Mouse (Mus musculus): ENCODE results near the gene Cdh12. TPM values are rescaled to one million over a fixed set of nuclear protein-coding genes. Genes with fewer than 3 reads are reported as not detected.
A peak's percentile ranks its signal among the peaks of the same experiment; 100 is the strongest.

Gene Cdh12
- polyA plus RNA-seq (2014; fragmentation: Nextera tagmentation; extraction: Ambion mirVana): 1.3 and 1.4 TPM in 2 replicates

DNA sequence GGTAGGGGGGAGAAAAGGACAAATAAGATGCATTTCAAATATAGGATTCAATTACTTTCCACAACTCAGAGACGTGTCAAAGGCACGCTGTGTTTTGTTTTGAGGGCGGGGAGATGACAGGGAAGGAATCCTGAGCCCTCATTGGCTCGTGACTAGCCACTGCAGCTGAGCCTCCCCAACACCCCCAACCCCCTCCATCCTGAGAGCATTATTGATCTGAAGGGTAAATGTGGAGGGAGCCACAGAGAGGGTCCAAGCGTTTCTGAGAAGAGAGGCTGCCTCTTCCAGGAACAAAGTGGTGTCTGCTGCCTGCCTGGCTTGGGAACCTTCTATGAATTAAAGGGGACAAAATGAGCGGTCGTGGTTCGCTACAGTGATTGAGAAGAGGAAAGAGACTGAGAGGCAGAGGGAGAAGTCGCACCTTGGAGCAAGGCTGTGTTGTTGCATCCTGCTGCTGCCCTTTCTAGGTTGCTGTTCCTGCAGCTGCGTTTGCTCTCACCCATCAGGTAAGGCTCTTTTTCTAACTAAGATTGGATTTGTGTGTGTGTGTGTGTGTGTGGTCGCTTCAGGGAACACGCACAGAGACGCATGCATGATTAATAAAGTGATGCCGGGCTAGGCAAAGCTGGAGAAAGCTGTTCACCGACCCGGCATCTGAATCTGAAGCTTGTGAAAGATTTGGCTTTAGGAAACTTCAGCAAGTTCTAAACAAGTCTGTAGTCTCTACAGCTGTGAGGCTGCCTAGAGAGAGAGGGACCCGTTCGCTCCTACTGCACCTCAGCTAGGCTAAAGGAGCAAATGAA, at the start of gene Cdh12:
Cdh12 (plus strand) TSS at position 405 of the 803 bp plus-strand sequence.
- Histone ChIP-seq H3K36me3 (ENCODE audit: control insufficient read depth, insufficient read depth, low read length) (no peaks in the 10 kb centered on the region), H3K9ac (replicated peaks; ENCODE audit: low read depth, low read length) (0 out of 2 replicates have a peak within 1 kb of the TSS, but pooled peaks have one; percentile 21), H3K9me3 (ENCODE audit: control insufficient read depth, low read depth, low read length) (no peaks in the 10 kb centered on the region), H3K4me1 (ENCODE audit: control insufficient read depth, insufficient read depth, low read length) (no peaks in the 10 kb centered on the region), H3K27me3 (ENCODE audit: control insufficient read depth, insufficient read depth, low read length) (no peaks in the 10 kb centered on the region), H3K4me3 (ENCODE audit: low read depth, low read length) (peak within 1 kb of the TSS; percentile 31), H3K4me2 (replicated peaks; ENCODE audit: low read depth, low read length) (peak within 1 kb of the TSS; percentile 60), H3K27ac (ENCODE audit: low read length) (no peak within 1 kb of the TSS)
- 5% methylated on average over 18 of the region's 18 CpGs for WGBS
- ATAC-seq (ENCODE audit: insufficient number of reproducible peaks, insufficient read depth, low FRiP score, low read depth): no peak

DNA sequence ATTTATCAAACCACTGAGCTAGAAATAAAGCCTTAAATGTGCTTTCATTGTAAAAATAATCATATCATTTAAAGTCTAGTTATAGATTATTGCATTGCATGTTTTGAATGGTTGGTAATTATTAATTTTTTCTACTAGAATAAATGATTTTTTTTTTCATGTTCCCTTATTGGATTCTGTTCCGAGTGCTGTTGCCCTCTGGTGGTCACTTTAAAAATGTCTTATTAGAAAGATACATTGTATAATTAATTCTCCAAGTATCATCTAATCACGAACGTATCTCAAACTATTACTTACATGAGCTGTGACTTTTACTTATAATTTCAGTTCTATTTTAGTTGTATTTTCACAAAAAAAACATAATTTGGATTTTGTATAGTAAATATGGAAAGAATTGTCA, 45.5 kb upstream of the Cdh12 start:
- Histone ChIP-seq H3K4me2 (replicated peaks; ENCODE audit: low read depth, low read length) (no peak overlapping the region), H3K4me1 (ENCODE audit: control insufficient read depth, insufficient read depth, low read length) (no peaks in the 10 kb centered on the region), H3K9me3 (ENCODE audit: control insufficient read depth, low read depth, low read length) (no peaks in the 10 kb centered on the region), H3K9ac (replicated peaks; ENCODE audit: low read depth, low read length) (no peak overlapping the region), H3K4me3 (ENCODE audit: low read depth, low read length) (no peak overlapping the region), H3K27ac (ENCODE audit: low read length) (no peak overlapping the region), H3K27me3 (ENCODE audit: control insufficient read depth, insufficient read depth, low read length) (no peaks in the 10 kb centered on the region), H3K36me3 (ENCODE audit: control insufficient read depth, insufficient read depth, low read length) (no peaks in the 10 kb centered on the region)
- ATAC-seq (ENCODE audit: insufficient number of reproducible peaks, insufficient read depth, low FRiP score, low read depth): no peak
- WGBS: 42% methylated on average over 3 of the region's 3 CpGs

DNA sequence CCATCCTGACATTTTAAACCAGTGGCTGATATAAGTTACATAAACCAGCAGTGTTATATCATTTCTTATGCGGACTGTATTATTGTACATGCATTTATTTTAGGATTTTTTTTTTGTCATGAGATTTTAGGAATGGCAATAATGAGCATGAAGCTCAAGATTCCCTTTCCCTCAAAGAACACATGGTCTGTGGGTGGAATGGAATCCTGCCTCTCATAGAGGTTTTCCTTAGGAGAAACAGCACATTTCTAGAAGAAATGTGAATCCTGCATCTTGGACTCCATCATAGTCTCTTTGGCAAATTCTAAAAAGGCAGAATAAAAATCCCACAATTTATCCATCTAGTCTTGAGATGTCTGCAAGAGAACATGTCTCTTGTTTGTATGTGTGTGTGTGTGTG, 35.7 kb upstream of the Cdh12 start:
- ATAC-seq (ENCODE audit: insufficient number of reproducible peaks, insufficient read depth, low FRiP score, low read depth): no peak
- H3K4me2 ChIP-seq (replicated peaks; ENCODE audit: low read depth, low read length): no peak overlapping the region
- H3K4me3 ChIP-seq (ENCODE audit: low read depth, low read length): no peak overlapping the region
- no peaks in the 10 kb centered on the region for H3K36me3 ChIP-seq (ENCODE audit: control insufficient read depth, insufficient read depth, low read length)
- H3K4me1 ChIP-seq (ENCODE audit: control insufficient read depth, insufficient read depth, low read length): no peaks in the 10 kb centered on the region
- H3K27ac ChIP-seq (ENCODE audit: low read length): no peak overlapping the region
- H3K27me3 ChIP-seq (ENCODE audit: control insufficient read depth, insufficient read depth, low read length): no peaks in the 10 kb centered on the region
- no peak overlapping the region for H3K9ac ChIP-seq (replicated peaks; ENCODE audit: low read depth, low read length)
- WGBS: 76% methylated on average over 1 of the region's 1 CpGs
- H3K9me3 ChIP-seq (ENCODE audit: control insufficient read depth, low read depth, low read length): no peaks in the 10 kb centered on the region

DNA sequence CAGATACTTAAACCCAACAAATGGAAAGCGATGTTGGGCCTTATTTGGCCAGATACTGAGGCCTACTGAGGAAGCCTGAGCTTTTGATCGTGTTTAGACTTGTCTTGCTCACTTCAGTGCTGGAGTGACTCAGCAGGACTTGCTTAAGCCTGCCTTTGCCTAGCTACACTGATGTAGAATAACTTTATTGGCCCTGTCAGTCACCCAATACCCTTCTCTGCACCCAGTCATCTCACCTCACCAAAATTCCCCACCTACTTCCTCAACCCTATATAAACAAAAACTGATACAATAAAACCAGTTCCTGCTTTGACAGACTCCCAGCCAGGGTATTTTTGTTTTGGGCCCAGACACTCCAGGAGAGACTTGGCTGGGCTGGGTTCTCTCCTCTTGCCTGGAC, 12.7 kb upstream of the Cdh12 start:
- Histone ChIP-seq H3K4me3 (ENCODE audit: low read depth, low read length) (no peak overlapping the region), H3K27ac (ENCODE audit: low read length) (no peak overlapping the region), H3K4me2 (replicated peaks; ENCODE audit: low read depth, low read length) (no peak overlapping the region), H3K4me1 (ENCODE audit: control insufficient read depth, insufficient read depth, low read length) (no peaks in the 10 kb centered on the region), H3K36me3 (ENCODE audit: control insufficient read depth, insufficient read depth, low read length) (no peaks in the 10 kb centered on the region), H3K27me3 (ENCODE audit: control insufficient read depth, insufficient read depth, low read length) (no peaks in the 10 kb centered on the region), H3K9me3 (ENCODE audit: control insufficient read depth, low read depth, low read length) (no peaks in the 10 kb centered on the region), H3K9ac (replicated peaks; ENCODE audit: low read depth, low read length) (no peak overlapping the region)
- ATAC-seq (ENCODE audit: insufficient number of reproducible peaks, insufficient read depth, low FRiP score, low read depth): no peak
- WGBS: 51% methylated on average over 2 of the region's 2 CpGs

DNA sequence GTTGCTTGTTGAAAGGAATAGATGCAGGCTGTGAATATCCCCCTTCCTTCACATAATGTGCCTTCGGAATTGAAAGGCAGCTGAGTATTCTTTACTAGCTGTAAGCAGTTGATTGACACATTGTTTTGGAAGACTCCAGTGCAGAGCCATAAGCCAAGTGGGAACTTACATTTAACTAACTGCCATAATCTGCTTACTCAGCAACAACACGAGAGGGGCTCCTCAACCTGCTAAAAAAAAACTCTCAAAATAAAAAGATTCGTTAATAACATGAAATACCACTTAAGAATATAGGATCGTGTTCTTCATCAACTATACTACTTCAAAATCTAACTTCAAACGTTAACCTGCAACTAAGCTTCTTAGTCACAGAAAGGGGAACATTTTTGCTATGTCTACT, 1.5 kb downstream of the Cdh12 start:
- H3K9me3 ChIP-seq (ENCODE audit: control insufficient read depth, low read depth, low read length): no peaks in the 10 kb centered on the region
- 60% methylated on average over 5 of the region's 5 CpGs for WGBS
- H3K27me3 ChIP-seq (ENCODE audit: control insufficient read depth, insufficient read depth, low read length): no peaks in the 10 kb centered on the region
- H3K4me3 ChIP-seq (ENCODE audit: low read depth, low read length): no peak overlapping the region
- H3K36me3 ChIP-seq (ENCODE audit: control insufficient read depth, insufficient read depth, low read length): no peaks in the 10 kb centered on the region
- no peaks in the 10 kb centered on the region for H3K4me1 ChIP-seq (ENCODE audit: control insufficient read depth, insufficient read depth, low read length)
- no peak overlapping the region for H3K27ac ChIP-seq (ENCODE audit: low read length)
- H3K9ac ChIP-seq (replicated peaks; ENCODE audit: low read depth, low read length): no peak overlapping the region
- H3K4me2 ChIP-seq (replicated peaks; ENCODE audit: low read depth, low read length): no peak overlapping the region
- no peak for ATAC-seq (ENCODE audit: insufficient number of reproducible peaks, insufficient read depth, low FRiP score, low read depth)

DNA sequence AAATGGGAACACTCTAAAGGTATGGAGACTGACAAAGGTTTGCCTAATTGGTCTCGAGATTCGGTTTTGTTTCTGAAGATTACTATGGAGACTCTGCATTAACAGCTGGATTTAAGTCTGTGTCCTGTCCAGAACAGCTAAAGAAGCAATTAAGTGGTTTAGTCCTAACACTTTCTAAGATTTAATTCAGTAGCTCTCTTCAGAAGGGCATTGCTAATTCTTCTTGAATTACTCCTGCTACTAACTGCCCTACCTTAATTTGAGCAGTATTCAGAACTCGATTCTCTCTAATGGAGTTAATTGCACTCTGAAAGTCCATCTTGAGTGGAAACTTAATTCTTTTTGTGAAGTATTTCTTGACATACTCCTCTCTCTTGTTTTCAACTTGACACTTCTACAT, 9.4 kb downstream of the Cdh12 start:
- WGBS: 69% methylated on average over 3 of the region's 3 CpGs
- no peak overlapping the region for H3K4me3 ChIP-seq (ENCODE audit: low read depth, low read length)

DNA sequence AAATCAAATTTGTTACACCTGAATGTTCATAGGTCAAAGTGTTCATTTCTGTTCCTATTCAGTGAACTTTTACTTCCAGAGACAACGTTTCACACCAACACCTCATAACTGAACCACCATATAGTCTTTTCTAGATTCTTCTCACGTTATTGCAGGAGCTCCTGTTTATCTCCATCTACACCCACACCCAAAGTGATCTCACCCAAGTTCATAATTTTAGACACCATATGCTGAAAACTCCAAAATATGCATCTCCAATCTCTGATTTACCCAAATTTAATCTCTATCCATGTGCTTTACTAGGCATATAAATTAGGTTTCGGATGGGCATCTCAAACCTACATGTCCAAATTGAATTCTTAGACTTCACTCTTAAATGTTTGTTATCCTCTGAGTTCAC, 13.4 kb downstream of the Cdh12 start:
- no peak for ATAC-seq (ENCODE audit: insufficient number of reproducible peaks, insufficient read depth, low FRiP score, low read depth)
- Histone ChIP-seq H3K4me1 (ENCODE audit: control insufficient read depth, insufficient read depth, low read length) (0 out of 2 replicates have a peak, but pooled peaks cover 3% of the 10 kb centered on the region), H3K27me3 (ENCODE audit: control insufficient read depth, insufficient read depth, low read length) (no peaks in the 10 kb centered on the region), H3K4me3 (ENCODE audit: low read depth, low read length) (no peak overlapping the region), H3K27ac (ENCODE audit: low read length) (no peak overlapping the region), H3K4me2 (replicated peaks; ENCODE audit: low read depth, low read length) (no peak overlapping the region), H3K36me3 (ENCODE audit: control insufficient read depth, insufficient read depth, low read length) (no peaks in the 10 kb centered on the region), H3K9me3 (ENCODE audit: control insufficient read depth, low read depth, low read length) (no peaks in the 10 kb centered on the region), H3K9ac (replicated peaks; ENCODE audit: low read depth, low read length) (no peak overlapping the region)
- WGBS: 79% methylated on average over 3 of the region's 3 CpGs

More for the DNA sequence above, 9.4 kb downstream of the Cdh12 start:
- ATAC-seq (ENCODE audit: insufficient number of reproducible peaks, insufficient read depth, low FRiP score, low read depth): no peak
- Histone ChIP-seq H3K27ac (ENCODE audit: low read length) (no peak overlapping the region), H3K4me1 (ENCODE audit: control insufficient read depth, insufficient read depth, low read length) (0 out of 2 replicates have a peak, but pooled peaks cover 3% of the 10 kb centered on the region), H3K9ac (replicated peaks; ENCODE audit: low read depth, low read length) (no peak overlapping the region), H3K9me3 (ENCODE audit: control insufficient read depth, low read depth, low read length) (no peaks in the 10 kb centered on the region), H3K36me3 (ENCODE audit: control insufficient read depth, insufficient read depth, low read length) (no peaks in the 10 kb centered on the region), H3K4me2 (replicated peaks; ENCODE audit: low read depth, low read length) (no peak overlapping the region), H3K27me3 (ENCODE audit: control insufficient read depth, insufficient read depth, low read length) (no peaks in the 10 kb centered on the region)

DNA sequence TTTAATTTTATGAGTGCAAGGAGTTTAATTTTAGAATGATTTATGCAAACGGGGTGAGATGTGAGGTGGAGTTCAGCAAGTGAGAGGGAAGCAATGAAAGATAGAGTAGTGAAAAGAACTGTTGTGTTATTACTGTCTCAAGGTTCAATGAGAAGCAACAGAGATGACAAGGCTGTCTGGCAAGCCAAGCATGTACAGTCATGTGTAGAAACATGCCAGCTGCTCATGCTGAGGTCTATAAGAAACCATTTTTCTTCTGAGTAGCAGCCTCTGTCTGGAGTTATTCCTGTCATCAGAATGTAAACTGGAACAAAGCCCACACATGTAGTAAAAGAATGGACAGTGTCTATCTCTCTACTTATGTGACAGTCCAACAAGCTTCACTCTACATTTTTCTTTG, 14.5 kb downstream of the Cdh12 start:
- WGBS: 65% methylated on average over 1 of the region's 1 CpGs
- Histone ChIP-seq H3K9me3 (ENCODE audit: control insufficient read depth, low read depth, low read length) (no peaks in the 10 kb centered on the region), H3K36me3 (ENCODE audit: control insufficient read depth, insufficient read depth, low read length) (no peaks in the 10 kb centered on the region), H3K4me3 (ENCODE audit: low read depth, low read length) (no peak overlapping the region), H3K27me3 (ENCODE audit: control insufficient read depth, insufficient read depth, low read length) (no peaks in the 10 kb centered on the region), H3K4me1 (ENCODE audit: control insufficient read depth, insufficient read depth, low read length) (0 out of 2 replicates have a peak, but pooled peaks cover 3% of the 10 kb centered on the region), H3K4me2 (replicated peaks; ENCODE audit: low read depth, low read length) (no peak overlapping the region), H3K9ac (replicated peaks; ENCODE audit: low read depth, low read length) (no peak overlapping the region), H3K27ac (ENCODE audit: low read length) (no peak overlapping the region)
- ATAC-seq (ENCODE audit: insufficient number of reproducible peaks, insufficient read depth, low FRiP score, low read depth): 0 out of 2 replicates have a peak, but pooled peaks have one; percentile 37

Measured in stomach, embryonic 14.5 days (tissue).